Mouse (Mus musculus): ENCODE measurements around the gene Dapk3.

DNA sequence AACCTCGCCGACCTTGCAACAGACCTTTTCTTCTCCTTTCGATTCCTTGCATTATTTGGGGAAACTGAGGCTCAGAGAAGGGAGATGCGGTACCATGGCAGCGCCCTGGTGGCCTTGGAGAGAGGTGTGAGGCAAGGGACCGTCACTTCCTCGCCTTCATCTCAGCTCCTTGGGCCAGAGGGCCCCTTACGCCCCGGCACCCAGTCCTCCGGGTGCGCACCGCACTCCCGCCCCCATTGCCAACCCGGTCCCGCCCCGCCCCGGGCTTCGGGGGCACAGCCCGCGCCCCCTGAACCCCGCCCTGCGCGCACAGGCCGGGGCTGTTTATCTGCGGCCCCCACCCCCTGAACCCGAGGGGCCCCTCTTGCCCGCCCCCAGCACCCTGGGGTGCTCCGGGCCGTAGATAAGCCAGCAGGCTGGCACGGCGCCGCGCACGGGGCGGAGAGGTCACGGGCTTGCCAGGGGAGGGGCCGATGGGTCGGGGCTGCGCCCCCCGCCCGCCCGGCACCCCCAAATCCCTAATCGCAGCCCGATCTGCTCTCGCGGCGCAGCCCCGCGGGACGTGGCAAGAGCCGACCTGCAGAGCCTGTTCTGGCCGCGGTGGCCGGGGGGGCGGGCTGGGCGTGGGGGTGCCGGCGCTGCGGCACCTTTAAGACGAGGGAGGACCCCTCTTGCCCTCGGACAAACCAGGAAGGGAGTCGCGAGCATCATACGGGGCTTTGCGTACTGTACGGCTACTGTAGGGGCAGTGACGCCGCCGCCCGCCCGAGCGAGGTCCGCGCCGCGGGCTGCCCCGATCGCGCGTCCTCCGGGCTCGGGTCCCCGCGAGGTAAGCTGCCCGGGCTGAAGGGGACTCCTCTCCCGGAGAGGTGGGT is 46.7 kb upstream of the Dapk3 start:
- TF ChIP-seq CTCF (IDR thresholded peaks at IDR 0.05) (peak; percentile 19; the same call in 1 of the 2 replicates), POLR2A (IDR thresholded peaks at IDR 0.05; ENCODE audit: insufficient read depth, low read depth, low read length) (peak; percentile 74), EP300 (IDR thresholded peaks at IDR 0.05; ENCODE audit: insufficient read depth, low read depth, low read length) (no peak)

Data from heart, adult 2 months (tissue).